Mouse (Mus musculus) myocyte (in vitro differentiated cells): ENCODE results near the gene Tars. TPM values are rescaled to one million over a fixed set of nuclear protein-coding genes. Genes with fewer than 3 reads are reported as not detected.
A peak's percentile ranks its signal among the peaks of the same experiment; 100 is the strongest.

ENCODE experiments used
- H3K27me3 ChIP-seq: one replicate; pipeline ENCODE4 v1.6.1; 2011; ENCODE audit not compliant: control insufficient read depth, insufficient read depth, insufficient read length
- H3K36me3 ChIP-seq: one replicate; pipeline ENCODE4 v1.6.1; 2011; ENCODE audit not compliant: control insufficient read depth, insufficient read depth
- H3K4me2 ChIP-seq: one replicate; pipeline ENCODE4 v1.6.1; 2011; ENCODE audit warnings: low read depth, control low read depth
- H3K4me3 ChIP-seq: one replicate; pipeline ENCODE4 v1.5.1; 2011; ENCODE audit warnings: mild to moderate bottlenecking, control low read depth, moderate library complexity
- H3K79me2 ChIP-seq: one replicate; pipeline ENCODE4 v1.6.1; 2011; ENCODE audit not compliant: control insufficient read depth, insufficient read depth
- H3ac ChIP-seq: one replicate; pipeline ENCODE4 v1.6.1; 2011; ENCODE audit not compliant: control insufficient read depth, insufficient read length
- CEBPB ChIP-seq: IDR thresholded peaks from 2 replicates; pipeline ENCODE4 v1.6.1; 2011; ENCODE audit warnings: mild to moderate bottlenecking, moderate library complexity; ENCODE audit not compliant: poor library complexity, insufficient read depth, severe bottlenecking
- E2F4 ChIP-seq: IDR thresholded peaks from one replicate; pipeline ENCODE4 v1.6.1; 2011; ENCODE audit warnings: mild to moderate bottlenecking, control low read depth, moderate library complexity; ENCODE audit not compliant: insufficient read depth
- MAX ChIP-seq: IDR thresholded peaks from one replicate; pipeline ENCODE4 v1.6.1; 2011; ENCODE audit warnings: low read depth, mild to moderate bottlenecking, control low read depth
- MYOD1 ChIP-seq, 3 experiments: IDR thresholded peaks; one replicate each; pipeline ENCODE4 v1.6.1; 2011; ENCODE audit warnings: control low read depth in 2 of 3, low read depth in 2 of 3, mild to moderate bottlenecking in 2 of 3, moderate library complexity in 1 of 3; ENCODE audit not compliant: insufficient read length in 2 of 3, control insufficient read depth in 1 of 3
- MYOG ChIP-seq, 3 experiments: IDR thresholded peaks; one replicate each; pipeline ENCODE4 v1.6.1; 2011; ENCODE audit warnings: control low read depth in 2 of 3, low read depth in 2 of 3, mild to moderate bottlenecking in 2 of 3; ENCODE audit not compliant: insufficient read length in 2 of 3, control insufficient read depth in 1 of 3, insufficient read depth in 1 of 3
- POLR2A ChIP-seq: IDR thresholded peaks from one replicate; pipeline ENCODE4 v1.6.1; 2011; ENCODE audit warnings: low read depth, mild to moderate bottlenecking, control low read depth, moderate library complexity; ENCODE audit not compliant: insufficient read length
- POLR2AphosphoS2 ChIP-seq: IDR thresholded peaks from one replicate; pipeline ENCODE4 v1.6.1; 2011; ENCODE audit warnings: low read depth, control low read depth; ENCODE audit not compliant: insufficient read length
- REST ChIP-seq: IDR thresholded peaks from one replicate; pipeline ENCODE4 v1.6.1; 2011; ENCODE audit warnings: mild to moderate bottlenecking, control low read depth, moderate library complexity; ENCODE audit not compliant: insufficient read depth, insufficient read length
- SRF ChIP-seq: IDR thresholded peaks from one replicate; pipeline ENCODE4 v1.6.1; 2011; ENCODE audit warnings: low read depth; ENCODE audit not compliant: control insufficient read depth, insufficient read length
- TCF12 ChIP-seq: IDR thresholded peaks from one replicate; pipeline ENCODE4 v1.6.1; 2011; ENCODE audit warnings: mild to moderate bottlenecking, control low read depth; ENCODE audit not compliant: poor library complexity, insufficient read depth, severe bottlenecking
- TCF3 ChIP-seq: IDR thresholded peaks from one replicate; pipeline ENCODE4 v1.6.1; 2011; ENCODE audit warnings: low read depth, control low read depth; ENCODE audit not compliant: insufficient read length
- USF1 ChIP-seq: IDR thresholded peaks from one replicate; pipeline ENCODE4 v1.6.1; 2011; ENCODE audit warnings: low read depth, mild to moderate bottlenecking, control low read depth, moderate library complexity
- polyA plus RNA-seq: library from polyadenylated mRNA; unstranded; fragments of >200 nt; fragmentation: generic; extraction: Trizol; gene quantifications from one replicate; pipeline ENCODE4 v1.2.1, GENCODE M21; 2012; ENCODE audit warnings: missing spikeins

Tars gene
- polyA plus RNA-seq, 1 experiment: 138 TPM

GRCm38 (mm10) chr15:11380616-11381015 is 18.8 kb downstream of the Tars start:
- Histone ChIP-seq H3K36me3 (peaks cover 38% of the 10 kb centered on the region), H3K4me2 (no peak overlapping the region), H3ac (no peak overlapping the region), H3K27me3 (no peaks in the 10 kb centered on the region), H3K79me2 (no peaks in the 10 kb centered on the region), H3K4me3 (no peak overlapping the region)
- no peak for TF ChIP-seq MYOG (IDR thresholded peaks at IDR 0.05; ENCODE audit: control insufficient read depth in 1 of 3, insufficient read depth in 1 of 3, insufficient read length in 2 of 3, low read depth in 2 of 3)
- no peak for TF ChIP-seq TCF3
- peak; percentile 44 for TF ChIP-seq POLR2AphosphoS2
- TF ChIP-seq USF1: no peak

GRCm38 (mm10) chr15:11380087-11380530 is 19.4 kb downstream of the Tars start:
- TF ChIP-seq SRF (no peak), CEBPB (no peak), MAX (no peak), REST (no peak), MYOG (IDR thresholded peaks at IDR 0.05; ENCODE audit: control insufficient read depth in 1 of 3, insufficient read depth in 1 of 3, insufficient read length in 2 of 3, low read depth in 2 of 3) (no peak), TCF12 (no peak), MYOD1 (IDR thresholded peaks at IDR 0.05; ENCODE audit: control insufficient read depth in 1 of 3, insufficient read length in 2 of 3, low read depth in 2 of 3) (no peak), USF1 (no peak), POLR2AphosphoS2 (no peak), TCF3 (no peak), E2F4 (no peak), POLR2A (no peak)
- no peaks in the 10 kb centered on the region for H3K27me3 ChIP-seq
- H3K36me3 ChIP-seq: peaks cover 33% of the 10 kb centered on the region
- H3K4me3 ChIP-seq: no peak overlapping the region
- H3K79me2 ChIP-seq: no peaks in the 10 kb centered on the region
- no peak overlapping the region for H3K4me2 ChIP-seq
- no peak overlapping the region for H3ac ChIP-seq

- no peak overlapping the region for H3K4me3 ChIP-seq
Measured at GRCm38 (mm10) chr15:11379431-11380086, 19.9 kb downstream of the Tars start.

GRCm38 (mm10) chr15:11370477-11371085 is 28.9 kb downstream of the Tars start:
- Histone ChIP-seq H3K4me3 (no peak overlapping the region), H3K27me3 (no peaks in the 10 kb centered on the region), H3K36me3 (no peaks in the 10 kb centered on the region), H3ac (no peak overlapping the region), H3K79me2 (no peaks in the 10 kb centered on the region), H3K4me2 (peak overlapping the region; percentile 41)
- TF ChIP-seq E2F4: no peak
- TF ChIP-seq CEBPB: peak; percentile 98

More at GRCm38 (mm10) chr15:11379431-11380086, 19.9 kb downstream of the Tars start:
- Histone ChIP-seq H3K4me2 (no peak overlapping the region), H3K36me3 (peaks cover 28% of the 10 kb centered on the region), H3ac (no peak overlapping the region), H3K79me2 (no peaks in the 10 kb centered on the region), H3K27me3 (no peaks in the 10 kb centered on the region)
- TF ChIP-seq TCF3: no peak
- no peak for TF ChIP-seq TCF12
- no peak for TF ChIP-seq POLR2A
- TF ChIP-seq MAX: no peak
- TF ChIP-seq USF1: no peak
- TF ChIP-seq E2F4: no peak
- TF ChIP-seq MYOG (IDR thresholded peaks at IDR 0.05; ENCODE audit: control insufficient read depth in 1 of 3, insufficient read depth in 1 of 3, insufficient read length in 2 of 3, low read depth in 2 of 3): no peak
- no peak for TF ChIP-seq CEBPB

GRCm38 (mm10) chr15:11369572-11369971 is 29.9 kb downstream of the Tars start:
- Histone ChIP-seq H3K79me2 (no peaks in the 10 kb centered on the region), H3ac (no peak overlapping the region), H3K4me3 (no peak overlapping the region), H3K4me2 (no peak overlapping the region), H3K27me3 (no peaks in the 10 kb centered on the region), H3K36me3 (no peaks in the 10 kb centered on the region)
- TF ChIP-seq REST (no peak), POLR2AphosphoS2 (no peak), E2F4 (no peak), TCF12 (no peak), TCF3 (no peak), MYOG (IDR thresholded peaks at IDR 0.05; ENCODE audit: control insufficient read depth in 1 of 3, insufficient read depth in 1 of 3, insufficient read length in 2 of 3, low read depth in 2 of 3) (no peak)
